Mouse (Mus musculus) telencephalon, adult 2 months (tissue): Measurements from ENCODE around the gene Mmp23.
"Not testable (repeated sequence)": the region's sequence is repeated elsewhere in the genome, so short reads cannot be mapped to it uniquely, and the experiment has no call there.

Experiments
- DNase-seq: peaks from one replicate; pipeline ENCODE4 v3.0.0-alpha.2; 2011; ENCODE audit warnings: low read depth, low spot score

Mmp23 gene

GRCm38 (mm10) chr4:155653086-155653450 lies at the start of gene Mmp23:
TSS of gene Mmp23 (minus strand) at chr4:155653384.
- DNase-seq, result no peak

GRCm38 (mm10) chr4:155700425-155700824 lies 47.2 kb upstream of the Mmp23 start:
- no peak for DNase-seq

GRCm38 (mm10) chr4:155696261-155697255 lies 43.4 kb upstream of the Mmp23 start:
- DNase-seq, result no peak

- DNase-seq, result no peak
Observed at GRCm38 (mm10) chr4:155695531-155696062, 42.4 kb upstream of the Mmp23 start.

- peak; percentile 78 for DNase-seq
Observed at GRCm38 (mm10) chr4:155694482-155695401, 41.6 kb upstream of the Mmp23 start.

- DNase-seq, result no peak
Observed at GRCm38 (mm10) chr4:155694111-155694481, 40.9 kb upstream of the Mmp23 start, which contains the start of gene Fndc10. TSS of gene Fndc10 (plus strand) at chr4:155694342.

- DNase-seq, result no peak
Observed at GRCm38 (mm10) chr4:155692421-155692820, 39.2 kb upstream of the Mmp23 start.

GRCm38 (mm10) chr4:155690571-155691375 lies 37.6 kb upstream of the Mmp23 start:
- DNase-seq, result no peak

- DNase-seq, result not testable (repeated sequence)
Observed at GRCm38 (mm10) chr4:155687764-155688163, 34.6 kb upstream of the Mmp23 start.

GRCm38 (mm10) chr4:155683670-155684277 lies 30.6 kb upstream of the Mmp23 start:
- not testable (repeated sequence) for DNase-seq

GRCm38 (mm10) chr4:155675991-155676390 lies 22.8 kb upstream of the Mmp23 start:
- no peak for DNase-seq

- DNase-seq, result no peak
Observed at GRCm38 (mm10) chr4:155672082-155672481, 18.9 kb upstream of the Mmp23 start.

- not testable (repeated sequence) for DNase-seq
Observed at GRCm38 (mm10) chr4:155670236-155670635, 17.1 kb upstream of the Mmp23 start.

- DNase-seq, result no peak
Observed at GRCm38 (mm10) chr4:155669598-155670075, 16.5 kb upstream of the Mmp23 start.

GRCm38 (mm10) chr4:155668689-155669597 lies 15.8 kb upstream of the Mmp23 start, which contains the start of gene Mib2:
TSS of gene Mib2 (minus strand) at chr4:155669198.
- DNase-seq, result peak; percentile 97

GRCm38 (mm10) chr4:155666903-155667302 lies 13.7 kb upstream of the Mmp23 start:
- DNase-seq, result no peak

GRCm38 (mm10) chr4:155660641-155661040 lies 7.5 kb upstream of the Mmp23 start:
- DNase-seq, result no peak

GRCm38 (mm10) chr4:155658961-155659360 lies 5.8 kb upstream of the Mmp23 start:
- DNase-seq, result no peak

GRCm38 (mm10) chr4:155656214-155656751 lies 3.1 kb upstream of the Mmp23 start:
- no peak for DNase-seq
